7 mouse cellular contexts compared by ENCODE assay signal in the genomic region with DNA sequence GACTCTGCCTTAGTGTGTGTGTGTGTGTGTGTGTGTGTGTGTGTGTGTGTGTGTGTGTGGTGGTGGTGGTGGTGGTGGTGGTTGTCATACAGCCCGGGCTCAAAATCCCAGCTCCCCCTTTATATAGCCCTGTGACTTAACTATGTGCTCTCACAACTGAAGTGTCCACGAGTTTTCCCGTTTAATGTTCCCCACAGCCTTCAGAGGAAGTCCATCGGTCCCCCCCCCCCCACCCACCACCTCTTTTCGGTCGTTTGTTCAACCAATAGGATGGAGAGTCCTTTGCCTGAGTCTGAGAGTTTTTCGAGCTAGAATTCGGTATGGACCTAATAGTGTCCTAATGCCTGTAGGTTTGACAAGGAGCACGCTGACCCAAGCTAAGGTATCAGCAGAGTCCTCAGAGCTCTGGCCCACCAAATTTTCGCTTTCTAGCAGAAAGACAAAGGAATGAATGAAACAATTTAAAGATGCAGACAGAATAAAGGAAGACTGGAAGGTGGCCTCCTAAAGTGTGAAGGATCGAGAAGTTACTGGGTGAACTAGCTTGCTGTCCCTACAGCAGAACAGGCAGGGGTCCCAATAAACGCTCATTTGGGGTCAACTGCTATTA. TPM values are rescaled to one million over a fixed set of nuclear protein-coding genes. Genes with fewer than 3 reads are reported as not detected.
A peak's percentile ranks its signal among the peaks of the same experiment; 100 is the strongest.
DNase-seq lines count a peak whose midpoint lies in the region; ATAC-seq and TF ChIP-seq lines count a peak whose summit lies in the region.

No protein-coding gene starts in this region.

- no peak for DNase-seq in lung, postnatal 10 days
- no peak for DNase-seq in limb, embryonic 14.5 days (ENCODE audit: low spot score)
- DNase-seq in urinary bladder, postnatal 25 days (ENCODE audit: low spot score): no peak
- no peak for DNase-seq in layer of hippocampus, postnatal 10 days (ENCODE audit: low spot score in 2 of 2)

- peak overlapping the region; percentile 90 for H3K4me2 ChIP-seq in lung, embryonic 16.5 days (ENCODE audit: low read depth, low read length)
- peak overlapping the region; percentile 93 for H3K4me2 ChIP-seq in forebrain, embryonic 12.5 days
- peak overlapping the region; percentile 86 for H3K4me2 ChIP-seq in limb, embryonic 14.5 days (replicated peaks; ENCODE audit: low read depth, low read length, severe bottlenecking)
- H3K4me2 ChIP-seq in stomach, embryonic 15.5 days: peak overlapping the region; percentile 68

- no peak for TF ChIP-seq POLR2A in limb, embryonic 14.5 days (IDR thresholded peaks at IDR 0.05; ENCODE audit: borderline replicate concordance, extremely low read depth, insufficient read depth, insufficient read length)

- H3K9ac ChIP-seq in lung, embryonic 16.5 days (ENCODE audit: low read length): peak overlapping the region; percentile 78
- peak overlapping the region; percentile 90 for H3K9ac ChIP-seq in forebrain, embryonic 12.5 days
- H3K9ac ChIP-seq in limb, embryonic 14.5 days (ENCODE audit: low read depth, low read length, severe bottlenecking): peak overlapping the region; percentile 69; the same call in 1 of the 2 replicates
- H3K9ac ChIP-seq in stomach, embryonic 15.5 days: no peak overlapping the region

- peaks cover 40% of the 10 kb centered on the region for H3K4me1 ChIP-seq in lung, embryonic 16.5 days (replicated peaks; ENCODE audit: control insufficient read depth, insufficient read depth, low read length)
- H3K4me1 ChIP-seq in forebrain, embryonic 12.5 days: peaks cover 62% of the 10 kb centered on the region
- H3K4me1 ChIP-seq in limb, embryonic 14.5 days (ENCODE audit: control insufficient read depth, insufficient read depth, low read length): peaks cover 22% of the 10 kb centered on the region
- H3K4me1 ChIP-seq in stomach, embryonic 15.5 days: peaks cover 60% of the 10 kb centered on the region

- H3K27me3 ChIP-seq in lung, embryonic 16.5 days (ENCODE audit: control insufficient read depth, insufficient read depth, low read depth, low read length): no peaks in the 10 kb centered on the region
- H3K27me3 ChIP-seq in forebrain, embryonic 12.5 days: peaks cover 35% of the 10 kb centered on the region
- no peaks in the 10 kb centered on the region for H3K27me3 ChIP-seq in limb, embryonic 14.5 days (ENCODE audit: control insufficient read depth, insufficient read depth, low read length)
- no peaks in the 10 kb centered on the region for H3K27me3 ChIP-seq in stomach, embryonic 15.5 days (replicated peaks)

- no peaks in the 10 kb centered on the region for H3K9me3 ChIP-seq in lung, embryonic 16.5 days (ENCODE audit: control insufficient read depth, low read length)
- no peaks in the 10 kb centered on the region for H3K9me3 ChIP-seq in forebrain, embryonic 12.5 days
- H3K9me3 ChIP-seq in limb, embryonic 14.5 days (ENCODE audit: control insufficient read depth, low read length): no peaks in the 10 kb centered on the region
- H3K9me3 ChIP-seq in stomach, embryonic 15.5 days: no peaks in the 10 kb centered on the region

- peak overlapping the region; percentile 34; the same call in 1 of the 2 replicates for H3K27ac ChIP-seq in lung, embryonic 16.5 days (ENCODE audit: low read length)
- peak overlapping the region; percentile 93; the same call in 1 of the 2 replicates for H3K27ac ChIP-seq in forebrain, embryonic 12.5 days
- H3K27ac ChIP-seq in limb, embryonic 14.5 days (replicated peaks; ENCODE audit: low read depth, low read length): no peak overlapping the region
- peak overlapping the region; percentile 77 for H3K27ac ChIP-seq in stomach, embryonic 15.5 days

- H3K4me3 ChIP-seq in lung, embryonic 16.5 days (ENCODE audit: low read length): peak overlapping the region; percentile 73
- peak overlapping the region; percentile 84 for H3K4me3 ChIP-seq in forebrain, embryonic 12.5 days (replicated peaks)
- H3K4me3 ChIP-seq in limb, embryonic 14.5 days (replicated peaks; ENCODE audit: low read length): peak overlapping the region; percentile 67
- peak overlapping the region; percentile 64 for H3K4me3 ChIP-seq in stomach, embryonic 15.5 days (replicated peaks)

- peaks cover 7% of the 10 kb centered on the region for H3K36me3 ChIP-seq in lung, embryonic 16.5 days (ENCODE audit: control insufficient read depth, insufficient read depth, low read length)
- peaks cover 22% of the 10 kb centered on the region for H3K36me3 ChIP-seq in forebrain, embryonic 12.5 days (replicated peaks)
- peaks cover 14% of the 10 kb centered on the region; the same call in 1 of the 2 replicates for H3K36me3 ChIP-seq in limb, embryonic 14.5 days (ENCODE audit: control insufficient read depth, insufficient read depth, low read length)
- H3K36me3 ChIP-seq in stomach, embryonic 15.5 days: 0 out of 2 replicates have a peak, but pooled peaks cover 6% of the 10 kb centered on the region

- 29% methylated on average over 12 of the region's 12 CpGs for WGBS in lung, embryonic 16.5 days
- WGBS in forebrain, embryonic 12.5 days: 32% methylated on average over 12 of the region's 12 CpGs
- 30% methylated on average over 12 of the region's 12 CpGs for WGBS in limb, embryonic 14.5 days
- WGBS in stomach, embryonic 15.5 days: 31% methylated on average over 12 of the region's 12 CpGs

- no peak for ATAC-seq in lung, embryonic 16.5 days (ENCODE audit: low read depth)
- no peak for ATAC-seq in forebrain, embryonic 12.5 days (ENCODE audit: low FRiP score)
- no peak for ATAC-seq in limb, embryonic 14.5 days (ENCODE audit: low FRiP score, low read depth)
- ATAC-seq in stomach, embryonic 15.5 days (ENCODE audit: insufficient read depth, low FRiP score, low read depth): no peak

RNA-seq across cellular contexts. Expression of a gene that starts 1.1 kb away (rescaled TPM):
- 41.4 and 44.8 TPM in 2 replicates for polyA plus RNA-seq in lung, embryonic 16.5 days (2015; fragmentation: Nextera tagmentation; extraction: Ambion mirVana)
- polyA plus RNA-seq in forebrain, embryonic 12.5 days (2016; fragmentation: Nextera tagmentation; extraction: Ambion mirVana): 237 and 333 TPM in 2 replicates
- polyA plus RNA-seq in limb, embryonic 14.5 days (2012; rRNA removed): 277 and 304 TPM in 2 replicates
- 249 and 282 TPM in 2 replicates for polyA plus RNA-seq in limb, embryonic 14.5 days (2014; fragmentation: Nextera tagmentation; extraction: Ambion mirVana)
- 165 and 184 TPM in 2 replicates for polyA plus RNA-seq in stomach, embryonic 15.5 days (2015; fragmentation: Nextera tagmentation; extraction: Ambion mirVana)
- 100 to 1,000 TPM; 126 to 139 TPM for total RNA-seq in layer of hippocampus, postnatal 10 days (2021)

RNA-seq across cellular contexts. Expression of a gene that starts 2.6 kb away (rescaled TPM):
- polyA plus RNA-seq in lung, embryonic 16.5 days (2015; fragmentation: Nextera tagmentation; extraction: Ambion mirVana): 49.1 and 49.8 TPM in 2 replicates
- 22.4 and 24.3 TPM in 2 replicates for polyA plus RNA-seq in forebrain, embryonic 12.5 days (2016; fragmentation: Nextera tagmentation; extraction: Ambion mirVana)
- 80.6 and 102 TPM in 2 replicates for polyA plus RNA-seq in limb, embryonic 14.5 days (2012; rRNA removed)
- 36.6 and 42.4 TPM in 2 replicates for polyA plus RNA-seq in limb, embryonic 14.5 days (2014; fragmentation: Nextera tagmentation; extraction: Ambion mirVana)
- polyA plus RNA-seq in stomach, embryonic 15.5 days (2015; fragmentation: Nextera tagmentation; extraction: Ambion mirVana): 81.3 and 92.2 TPM in 2 replicates
- 10 to 100 TPM; 16.4 to 18.4 TPM for total RNA-seq in layer of hippocampus, postnatal 10 days (2021)

RNA-seq across cellular contexts. Expression of a gene that starts 6.6 kb away (rescaled TPM):
- polyA plus RNA-seq in lung, embryonic 16.5 days (2015; fragmentation: Nextera tagmentation; extraction: Ambion mirVana): 125 and 151 TPM in 2 replicates
- polyA plus RNA-seq in forebrain, embryonic 12.5 days (2016; fragmentation: Nextera tagmentation; extraction: Ambion mirVana): 76.9 and 79.8 TPM in 2 replicates
- polyA plus RNA-seq in limb, embryonic 14.5 days (2012; rRNA removed): 39.9 and 73.3 TPM in 2 replicates
- 71.5 and 80.5 TPM in 2 replicates for polyA plus RNA-seq in limb, embryonic 14.5 days (2014; fragmentation: Nextera tagmentation; extraction: Ambion mirVana)
- 156 and 163 TPM in 2 replicates for polyA plus RNA-seq in stomach, embryonic 15.5 days (2015; fragmentation: Nextera tagmentation; extraction: Ambion mirVana)
- 10 to 100 TPM; 77.0 to 98.0 TPM for total RNA-seq in layer of hippocampus, postnatal 10 days (2021)

RNA-seq across cellular contexts. Expression of a gene that starts 13.8 kb away (rescaled TPM):
- 20.8 and 28.9 TPM in 2 replicates for polyA plus RNA-seq in lung, embryonic 16.5 days (2015; fragmentation: Nextera tagmentation; extraction: Ambion mirVana)
- polyA plus RNA-seq in forebrain, embryonic 12.5 days (2016; fragmentation: Nextera tagmentation; extraction: Ambion mirVana): 40.0 and 42.1 TPM in 2 replicates
- 46.7 and 55.7 TPM in 2 replicates for polyA plus RNA-seq in limb, embryonic 14.5 days (2012; rRNA removed)
- 44.9 and 54.5 TPM in 2 replicates for polyA plus RNA-seq in limb, embryonic 14.5 days (2014; fragmentation: Nextera tagmentation; extraction: Ambion mirVana)
- 43.9 and 44.8 TPM in 2 replicates for polyA plus RNA-seq in stomach, embryonic 15.5 days (2015; fragmentation: Nextera tagmentation; extraction: Ambion mirVana)
- total RNA-seq in layer of hippocampus, postnatal 10 days (2021): 10 to 100 TPM; 79.5 to 82.1 TPM

RNA-seq across cellular contexts. Expression of a gene that starts 18.7 kb away (rescaled TPM):
- 26.4 and 30.3 TPM in 2 replicates for polyA plus RNA-seq in lung, embryonic 16.5 days (2015; fragmentation: Nextera tagmentation; extraction: Ambion mirVana)
- 15.0 and 18.8 TPM in 2 replicates for polyA plus RNA-seq in forebrain, embryonic 12.5 days (2016; fragmentation: Nextera tagmentation; extraction: Ambion mirVana)
- polyA plus RNA-seq in limb, embryonic 14.5 days (2012; rRNA removed): 32.4 and 38.0 TPM in 2 replicates
- 24.4 and 26.8 TPM in 2 replicates for polyA plus RNA-seq in limb, embryonic 14.5 days (2014; fragmentation: Nextera tagmentation; extraction: Ambion mirVana)
- polyA plus RNA-seq in stomach, embryonic 15.5 days (2015; fragmentation: Nextera tagmentation; extraction: Ambion mirVana): 26.4 and 28.2 TPM in 2 replicates
- 10 to 100 TPM; 18.1 to 21.5 TPM for total RNA-seq in layer of hippocampus, postnatal 10 days (2021)
